Mouse (Mus musculus) heart, postnatal 14 days (tissue): ENCODE measurements around the gene Wipf1. TPM values are rescaled to one million over a fixed set of nuclear protein-coding genes. Genes with fewer than 3 reads are reported as not detected.
A peak's percentile ranks its signal among the peaks of the same experiment; 100 is the strongest.

Experiments used
- DNase-seq, 2 experiments: peaks; one replicate each; pipeline ENCODE4 v3.0.0; 2021 to 2022
- intact Hi-C: fragments of 180-260 bp; cut with DNase I; formaldehyde crosslinking; loops from one replicate; pipeline ENCODE4 v1.15.1; 2025
- total RNA-seq, 2 experiments: library from RNA; stranded (reverse); gene quantifications; 2 replicates each; pipeline ENCODE4 v1.2.3; 2021

Wipf1 gene
- total RNA-seq, 2 experiments from 2014 or later = 18.8 to 19.4 TPM

- intact Hi-C loops = no loop called here
- no peak for DNase-seq
Measured at GRCm38 (mm10) chr2:73452556-73452955, 77.0 kb downstream of the Wipf1 start.

DNA sequence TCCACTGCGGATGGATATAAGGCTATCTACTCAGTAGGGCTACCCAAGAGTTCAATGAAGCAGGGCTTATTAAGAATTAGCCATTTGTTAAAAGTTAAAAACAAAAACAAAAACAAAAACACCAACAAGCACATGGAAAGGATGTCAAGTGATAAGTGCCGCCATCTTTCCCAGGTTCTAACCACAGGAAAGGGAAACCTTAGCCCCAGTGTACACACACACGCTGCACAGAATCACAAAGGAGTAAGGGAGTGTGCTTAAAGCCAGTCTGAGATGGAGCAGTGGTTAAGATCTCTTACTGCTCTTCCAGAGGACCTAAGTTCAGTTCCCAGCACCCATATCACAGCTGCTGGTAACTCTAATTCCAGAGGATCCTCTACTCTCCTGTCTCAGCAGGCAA lies 78.0 kb downstream of the Wipf1 start:
- intact Hi-C loops = no loop called here
- DNase-seq = no peak

DNA sequence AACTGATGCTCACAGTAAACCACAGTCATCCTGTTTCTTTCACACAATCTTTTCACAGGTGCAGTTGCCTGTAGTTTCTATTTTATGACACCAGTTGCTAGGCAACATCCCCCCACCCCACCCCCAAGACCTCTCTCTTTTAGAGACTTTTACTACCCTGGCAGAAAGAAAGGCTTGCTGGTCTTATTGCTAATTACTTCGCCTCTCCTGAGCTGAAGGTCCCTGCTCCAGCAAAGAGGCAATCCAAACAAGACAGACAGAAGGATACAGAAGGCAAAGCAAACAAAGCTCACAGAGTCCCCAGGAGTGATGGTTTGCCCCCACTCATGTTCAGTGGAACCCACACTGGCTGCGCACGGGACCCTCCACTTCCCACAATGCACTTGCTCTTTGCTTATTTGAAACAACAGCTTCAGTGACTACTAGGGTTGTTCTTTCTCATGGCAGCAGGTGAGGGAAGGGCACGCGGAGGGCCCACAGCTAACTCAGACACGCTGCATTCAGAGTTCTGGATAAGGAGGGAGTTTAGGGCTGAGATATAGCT lies 79.3 kb downstream of the Wipf1 start:
- no peak for DNase-seq
- intact Hi-C loops = no loop called here

- intact Hi-C loops = loop anchor here (5.0 kb wide), 1 partner anchor 88 kb away; no protein-coding TSS in a partner anchor
- no peak for DNase-seq
Measured at GRCm38 (mm10) chr2:73443985-73444384, 85.5 kb downstream of the Wipf1 start.

DNA sequence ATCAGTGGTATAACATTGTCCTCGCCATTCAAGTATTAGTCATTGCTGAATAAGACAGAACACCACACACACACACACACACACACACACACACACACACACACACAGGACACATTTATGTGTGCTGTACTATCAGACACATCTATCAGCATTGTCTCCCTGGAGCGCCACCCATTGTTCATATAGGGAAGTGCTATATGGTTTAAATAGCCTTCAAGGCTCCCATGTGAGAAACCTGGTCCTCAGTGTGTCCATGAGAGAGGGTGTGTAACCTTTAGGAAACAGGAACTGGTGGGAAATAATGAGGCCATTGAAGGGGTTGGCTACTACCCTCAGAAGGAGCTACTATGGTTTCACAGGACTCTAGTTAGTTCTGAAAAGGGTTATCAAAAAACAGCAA lies 87.5 kb downstream of the Wipf1 start:
- no peak for DNase-seq
- intact Hi-C loops = loop anchor here (5.0 kb wide), 1 partner anchor 90 kb away; no protein-coding TSS in a partner anchor

GRCm38 (mm10) chr2:73440319-73440718 lies 89.2 kb downstream of the Wipf1 start:
- DNase-seq = no peak
- intact Hi-C loops = loop anchor here (5.0 kb wide), 1 partner anchor 92 kb away; no protein-coding TSS in a partner anchor

DNA sequence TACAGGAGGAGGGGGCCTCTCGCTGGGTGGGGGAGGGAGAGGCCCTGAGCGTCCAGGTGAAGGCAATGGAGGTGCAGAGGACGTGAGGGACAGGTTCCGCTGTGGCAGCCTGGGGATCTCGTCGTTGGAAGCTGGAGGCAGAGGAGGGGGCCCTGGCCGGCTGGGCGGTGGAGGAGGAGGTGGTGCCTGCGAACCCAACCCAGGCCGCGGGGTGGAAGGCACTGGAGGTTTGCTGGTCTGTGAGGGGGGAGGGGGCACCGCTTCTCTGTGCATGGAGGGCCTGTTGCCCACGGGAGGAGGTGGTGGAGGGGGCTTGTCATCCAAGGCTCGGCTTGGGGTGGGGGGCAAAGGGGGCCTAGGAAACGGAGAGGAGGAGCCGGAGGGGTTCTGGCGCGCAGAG lies 92.6 kb downstream of the Wipf1 start:
- no peak for DNase-seq
- intact Hi-C loops = no loop called here

DNA sequence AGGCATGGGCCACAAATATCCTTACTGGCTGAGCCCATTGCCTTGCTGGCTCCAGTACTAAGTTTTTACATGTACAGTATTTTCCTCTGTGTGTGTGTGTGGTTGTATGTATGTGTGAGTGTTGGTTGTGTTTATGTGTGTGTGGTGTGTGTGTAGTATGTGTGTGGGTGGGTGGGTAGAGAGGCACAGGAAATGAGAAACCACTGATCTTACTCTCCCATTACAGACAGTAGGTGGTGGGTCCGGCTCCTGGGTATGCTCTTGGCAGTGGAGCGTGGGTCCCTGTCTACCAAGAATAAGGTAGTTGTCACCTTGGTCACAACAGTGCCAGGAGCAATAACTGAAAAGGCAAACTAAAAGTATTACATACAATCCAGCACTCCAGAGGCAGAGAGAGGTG lies 93.7 kb downstream of the Wipf1 start:
- no peak for DNase-seq
- intact Hi-C loops = no loop called here

- DNase-seq = peak in 1 of 2 experiments; percentile 17
- intact Hi-C loops = no loop called here
Measured at GRCm38 (mm10) chr2:73431959-73432396, 97.6 kb downstream of the Wipf1 start.

DNA sequence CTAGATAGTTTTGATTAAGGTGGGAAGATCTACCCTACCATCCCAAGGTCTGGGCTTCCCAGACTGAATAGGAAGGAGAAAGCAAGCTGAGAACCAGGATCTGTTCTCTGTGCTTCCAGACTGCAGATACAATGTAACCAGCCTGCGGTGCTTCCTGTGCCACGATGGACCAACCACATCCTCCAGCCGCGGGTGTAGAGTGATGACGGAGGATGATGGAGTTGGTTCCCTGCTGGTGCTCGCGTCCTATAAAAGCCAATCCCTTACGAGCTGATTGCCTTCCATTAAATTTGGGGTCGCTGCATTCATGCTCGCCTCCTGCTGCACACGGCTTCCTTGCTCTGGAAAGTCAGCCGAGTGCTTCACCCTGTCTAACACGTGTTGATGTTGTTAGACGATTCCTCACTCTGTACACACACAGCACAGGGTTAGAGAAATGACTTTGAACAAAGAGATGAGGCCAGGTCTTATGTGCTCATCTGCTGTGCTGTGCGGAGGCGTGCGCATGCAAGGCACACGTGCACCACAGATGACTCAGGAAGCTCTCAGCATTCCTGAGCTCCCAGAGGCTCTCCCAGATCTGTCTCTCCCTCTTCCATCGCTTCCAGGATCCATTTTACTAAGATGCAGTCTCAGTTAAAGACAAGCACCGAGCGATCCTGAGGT lies 100.6 kb downstream of the Wipf1 start:
- DNase-seq = peak in 1 of 2 experiments; percentile 18

DNA sequence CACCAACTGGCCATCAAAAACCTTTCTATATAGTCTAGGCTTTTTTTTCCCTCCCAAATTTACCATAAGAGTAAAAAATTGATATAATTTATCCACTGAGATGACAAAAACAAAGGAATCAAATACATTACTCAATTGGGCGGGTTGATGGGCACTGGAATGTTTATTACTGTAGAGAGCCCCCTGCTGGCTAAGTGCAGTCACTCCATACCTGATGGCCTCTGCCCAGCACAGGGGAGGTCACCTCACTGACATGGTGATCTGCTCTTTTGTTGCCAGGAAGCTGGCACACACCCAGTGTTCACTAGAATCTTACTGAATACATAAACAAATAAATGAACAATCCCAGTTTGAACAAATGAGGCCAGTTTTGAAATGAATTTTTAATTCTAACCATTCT lies 102.2 kb downstream of the Wipf1 start:
- peak; percentile 31 to 58 for DNase-seq
- intact Hi-C loops = no loop called here

More for the DNA sequence above, 100.6 kb downstream of the Wipf1 start:
- intact Hi-C loops = no loop called here

- no peak for DNase-seq
- intact Hi-C loops = no loop called here
Measured at GRCm38 (mm10) chr2:73425822-73426221, 103.7 kb downstream of the Wipf1 start.

DNA sequence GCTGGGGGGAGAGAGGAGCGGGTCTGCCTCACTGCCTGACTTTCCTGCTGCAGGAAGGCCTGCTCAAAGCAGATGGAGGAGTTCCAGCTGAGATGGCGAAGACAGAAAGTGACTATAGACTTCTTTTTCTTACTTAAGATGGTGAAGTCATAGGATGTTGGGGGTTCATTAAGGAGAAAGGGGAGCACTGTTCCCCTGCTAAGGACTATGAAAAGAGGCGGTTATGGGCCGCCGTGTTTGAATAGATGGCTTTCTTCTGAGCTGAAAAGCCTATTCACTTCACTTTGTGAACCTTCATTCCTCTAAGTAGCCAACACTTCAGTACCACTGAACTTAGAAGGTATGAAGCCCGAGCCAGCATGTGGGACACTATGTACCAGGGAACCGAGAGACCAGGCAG lies 109.8 kb downstream of the Wipf1 start:
- no peak for DNase-seq
- intact Hi-C loops = loop anchor here (5.0 to 10.0 kb wide), 2 partner anchors 107 to 255 kb away; partner anchors contain the start of genes Cir1 and Scrn3

- DNase-seq = peak; percentile 30 to 58
- intact Hi-C loops = loop anchor here (5.0 to 10.0 kb wide), 2 partner anchors 107 to 254 kb away; partner anchors contain the start of genes Cir1 and Scrn3
Measured at GRCm38 (mm10) chr2:73419285-73419684, 110.2 kb downstream of the Wipf1 start.

GRCm38 (mm10) chr2:73415892-73416291 lies 113.6 kb downstream of the Wipf1 start:
- intact Hi-C loops = loop anchor here (5.0 to 10.0 kb wide), 2 partner anchors 104 to 251 kb away; partner anchors contain the start of genes Cir1 and Scrn3
- no peak for DNase-seq

GRCm38 (mm10) chr2:73410076-73410475 lies 119.5 kb downstream of the Wipf1 start:
- intact Hi-C loops = loop anchor here (10.0 kb wide), 1 partner anchor 245 kb away; no protein-coding TSS in a partner anchor
- no peak for DNase-seq

DNA sequence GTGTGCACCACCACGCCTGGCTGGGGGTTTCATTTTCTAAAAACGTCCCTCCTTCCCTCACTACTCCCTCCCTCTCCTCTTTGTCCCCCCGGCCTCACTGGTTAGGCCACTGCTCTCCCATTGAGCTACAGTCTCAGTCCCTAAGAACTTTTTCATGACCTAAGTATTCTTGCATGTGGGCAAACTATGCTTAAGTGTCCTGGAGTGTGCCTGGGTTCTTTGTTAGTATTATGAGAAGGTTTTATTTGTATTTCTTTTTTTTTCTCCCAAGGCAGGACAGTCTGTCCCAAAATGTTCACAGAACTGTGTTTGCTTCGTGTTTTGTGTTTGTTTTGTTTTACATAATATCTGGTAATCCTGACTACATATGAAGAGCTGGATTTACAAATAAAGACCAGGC lies 121.9 kb downstream of the Wipf1 start:
- intact Hi-C loops = no loop called here
- DNase-seq = no peak

DNA sequence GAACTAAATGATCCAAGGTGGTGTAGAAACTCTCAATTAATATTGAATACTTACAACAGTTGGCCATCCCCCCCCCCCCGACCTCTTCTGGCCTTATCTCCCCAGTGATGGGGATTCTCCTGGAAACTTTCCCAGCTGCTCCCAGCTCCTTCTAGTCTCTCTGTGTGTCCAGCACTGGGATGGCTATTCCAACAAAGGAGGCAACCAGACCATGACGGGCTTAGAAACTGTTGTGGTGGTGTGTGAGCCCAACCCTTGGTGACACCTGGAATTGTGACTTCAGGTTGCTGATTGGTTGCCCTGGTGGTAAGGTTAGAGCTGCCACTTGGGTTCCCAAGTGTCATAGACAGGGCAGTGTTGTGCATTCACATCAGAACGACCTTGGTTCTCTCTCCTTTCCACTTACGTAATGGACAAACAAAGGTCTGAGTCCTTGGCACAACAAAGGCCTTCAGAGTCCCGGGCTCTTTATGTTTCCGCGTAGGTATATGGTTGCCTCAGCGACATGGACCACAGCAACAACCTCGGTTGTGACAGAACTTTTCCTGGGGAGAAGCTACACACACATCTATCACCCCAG lies 123.1 kb downstream of the Wipf1 start:
- intact Hi-C loops = no loop called here
- no peak for DNase-seq

GRCm38 (mm10) chr2:73404980-73405379 lies 124.6 kb downstream of the Wipf1 start:
- intact Hi-C loops = no loop called here
- no peak for DNase-seq

GRCm38 (mm10) chr2:73404442-73404841 lies 125.1 kb downstream of the Wipf1 start:
- intact Hi-C loops = no loop called here
- DNase-seq = no peak

DNA sequence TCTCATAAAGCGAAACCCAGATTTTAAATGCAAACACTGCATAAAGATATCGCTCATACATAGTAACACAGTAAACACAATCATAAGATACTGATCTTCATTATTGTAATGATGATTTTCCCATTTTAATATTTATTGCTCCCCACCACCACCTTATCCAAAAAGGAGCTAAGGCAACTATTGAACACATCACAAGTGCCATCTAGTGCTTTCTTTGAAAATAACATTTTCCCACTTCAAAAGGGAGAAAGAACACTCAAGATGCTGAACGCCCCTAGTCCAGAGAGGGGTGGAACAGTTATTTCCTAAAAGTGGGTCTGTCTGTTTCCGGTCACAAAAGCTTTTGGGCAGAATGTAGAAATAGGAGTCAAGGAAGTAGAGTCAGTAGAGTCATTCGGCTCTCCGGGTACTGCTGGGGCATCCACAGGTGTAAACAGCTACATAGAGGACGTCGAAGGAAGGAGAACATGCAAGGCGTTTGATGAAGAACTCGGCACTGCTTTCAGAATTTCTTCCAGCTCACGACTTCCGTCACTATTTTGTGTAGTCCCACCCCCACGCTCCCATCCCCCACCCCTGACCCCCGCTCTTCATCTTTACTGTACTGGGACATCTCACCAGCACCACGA lies 126.0 kb downstream of the Wipf1 start:
- intact Hi-C loops = no loop called here
- no peak for DNase-seq
